Mouse (Mus musculus): Measurements from ENCODE around the gene 4930578G10Rik.

GRCm38 (mm10) chr4:42868193-42868592, 132.8 kb downstream of the 4930578G10Rik start:
- TF ChIP-seq POLR2A (IDR thresholded peaks at IDR 0.05; ENCODE audit: borderline replicate concordance, insufficient read depth, low read length) (no peak), CTCF (IDR thresholded peaks at IDR 0.05; ENCODE audit: borderline replicate concordance, insufficient read depth, low read depth, low read length) (no peak)
